Mouse (Mus musculus) C2C12 (cell line): ENCODE measurements around the gene Crtc1.

Experiments used
- CTCF ChIP-seq: IDR thresholded peaks from one replicate; pipeline ENCODE4 v1.5.1; 2011; ENCODE audit not compliant: control insufficient read depth, insufficient read depth, insufficient read length
- MAX ChIP-seq: IDR thresholded peaks from one replicate; pipeline ENCODE4 v1.6.1; 2011; ENCODE audit warnings: mild to moderate bottlenecking, control low read depth
- MYOD1 ChIP-seq: IDR thresholded peaks from one replicate; pipeline ENCODE4 v1.6.1; 2011; ENCODE audit warnings: low read depth; ENCODE audit not compliant: control insufficient read depth, insufficient read length
- USF1 ChIP-seq: IDR thresholded peaks from one replicate; pipeline ENCODE4 v1.6.1; 2011; ENCODE audit warnings: low read depth, mild to moderate bottlenecking, control low read depth, moderate library complexity

- no peak for TF ChIP-seq CTCF
- TF ChIP-seq USF1 = no peak
- no peak for TF ChIP-seq MAX
- no peak for TF ChIP-seq MYOD1
Measured at GRCm38 (mm10) chr8:70453852-70454251, 14.5 kb upstream of the Crtc1 start.
